Mouse (Mus musculus) stomach, postnatal 0 days (tissue): Measurements from ENCODE around the gene Hoxa5. TPM values are rescaled to one million over a fixed set of nuclear protein-coding genes. Genes with fewer than 3 reads are reported as not detected.

Source experiments
- ATAC-seq: fragments of 200-750 bp; cut with Nextera tagmentation; 2 replicates; pipeline ENCODE4 v1.8.0; 2017; ENCODE audit not compliant: low FRiP score, low TSS enrichment
- DNase-seq: peaks from one replicate; pipeline ENCODE4 v3.0.0-alpha.2; 2016; ENCODE audit warnings: low spot score
- H3K27ac ChIP-seq: fragments of 300-500 bp; sonication (generic); replicated peaks from 2 replicates; pipeline ENCODE4 v1.5.1; 2014; ENCODE audit warnings: mild to moderate bottlenecking, control low read depth
- H3K27me3 ChIP-seq: fragments of 300-500 bp; sonication (generic); 2 replicates; pipeline ENCODE4 v1.6.1; 2014; ENCODE audit warnings: low read length; ENCODE audit not compliant: control insufficient read depth, insufficient read depth
- H3K36me3 ChIP-seq: fragments of 300-500 bp; sonication (generic); 2 replicates; pipeline ENCODE4 v1.6.1; 2014; ENCODE audit warnings: low read length, mixed read lengths; ENCODE audit not compliant: control insufficient read depth, insufficient read depth
- H3K4me1 ChIP-seq: fragments of 300-500 bp; sonication (generic); replicated peaks from 2 replicates; pipeline ENCODE4 v1.6.1; 2014; ENCODE audit warnings: antibody characterized with exemption; ENCODE audit not compliant: control insufficient read depth, insufficient read depth
- H3K4me2 ChIP-seq: fragments of 300-500 bp; sonication (generic); replicated peaks from 2 replicates; pipeline ENCODE4 v1.6.1; 2014; ENCODE audit warnings: low read depth, mild to moderate bottlenecking, control low read depth, moderate library complexity
- H3K4me3 ChIP-seq: fragments of 300-500 bp; sonication (generic); 2 replicates; pipeline ENCODE4 v1.5.1; 2014; ENCODE audit warnings: low read depth, low read length, control low read depth
- H3K9ac ChIP-seq: fragments of 300-500 bp; sonication (generic); 2 replicates; pipeline ENCODE4 v1.6.1; 2014; ENCODE audit warnings: mild to moderate bottlenecking, low read length, control low read depth, mixed read lengths
- H3K9me3 ChIP-seq: fragments of 300-500 bp; sonication (generic); 2 replicates; pipeline ENCODE4 v1.6.1; 2016; ENCODE audit warnings: low read length; ENCODE audit not compliant: control insufficient read depth
- CTCF ChIP-seq: IDR thresholded peaks from 2 replicates; pipeline ENCODE4 v1.5.1; 2016; ENCODE audit warnings: antibody characterized with exemption, low read depth, mild to moderate bottlenecking, moderate library complexity
- EP300 ChIP-seq: optimal IDR thresholded peaks from 2 replicates; pipeline ENCODE3; 2016; ENCODE audit warnings: antibody characterized with exemption
- WGBS: fragments of 180-500 bp; shearing (Covaris S2); extraction: QIAGEN DNeasy Blood & Tissue Kit; methylation state at CpG from one replicate; pipeline ENCODE4 v1.1.7; 2014; 5-methylcytosine and 5-hydroxymethylcytosine counted together
- polyA plus RNA-seq: library from polyadenylated mRNA; unstranded; fragments of >200 nt; fragmentation: Nextera tagmentation; extraction: Ambion mirVana; gene quantifications from 2 replicates; pipeline ENCODE4 v1.2.1, GENCODE M21; 2015

The Hoxa5 gene
- polyA plus RNA-seq, 1 experiment from 2014 or later = 8.4 TPM

DNA sequence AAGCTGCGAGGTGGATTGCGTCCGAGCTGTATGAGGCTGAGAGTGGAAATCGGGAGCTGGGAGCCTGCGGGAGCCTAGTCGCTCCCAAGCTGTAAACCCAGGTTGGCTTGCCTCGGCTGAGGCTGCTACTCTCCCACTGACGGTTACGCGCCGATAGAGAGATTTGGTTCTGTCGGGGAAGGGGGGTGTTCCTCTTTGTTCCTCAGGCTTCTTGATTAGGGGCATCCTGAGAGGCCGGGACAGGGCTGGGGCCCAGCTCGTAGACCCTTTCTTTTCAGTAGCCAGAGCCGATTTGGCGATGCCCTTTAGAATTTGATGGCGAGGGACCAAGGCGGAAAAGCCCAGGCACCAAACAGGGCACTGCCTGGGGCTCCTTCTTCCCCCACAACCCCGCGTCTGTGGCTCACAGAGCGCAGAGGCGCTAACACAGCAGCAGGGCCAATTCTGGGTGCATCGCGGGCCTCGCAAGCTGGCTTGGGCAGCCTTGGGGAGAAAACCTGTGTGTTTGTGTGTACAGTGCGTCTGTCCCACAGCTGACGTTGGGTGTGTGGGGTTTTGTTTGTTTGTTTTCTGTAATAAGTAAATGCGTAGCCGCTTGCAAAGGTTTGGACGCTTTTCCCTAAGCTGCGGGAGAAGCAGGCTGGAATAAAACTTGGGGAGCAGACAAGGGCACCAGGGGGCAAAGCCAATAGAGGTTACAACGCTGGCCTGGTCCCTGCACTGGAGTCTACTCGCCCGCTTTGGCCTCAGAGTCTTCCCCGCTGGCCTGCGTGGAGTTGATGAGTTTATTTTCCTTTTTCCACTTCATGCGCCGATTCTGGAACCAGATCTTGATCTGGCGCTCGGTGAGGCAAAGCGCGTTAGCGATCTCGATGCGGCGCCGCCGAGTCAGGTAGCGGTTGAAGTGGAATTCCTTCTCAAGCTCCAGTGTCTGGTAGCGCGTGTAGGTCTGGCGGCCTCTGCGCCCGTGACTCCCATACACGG, 1.5 kb upstream of the Hoxa5 start:
- peaks cover 5% of the 10 kb centered on the region; the same call in 1 of the 2 replicates for H3K27me3 ChIP-seq
- peak overlapping the region; percentile 66 for H3K27ac ChIP-seq
- peak overlapping the region; percentile 29 for H3K4me3 ChIP-seq
- H3K4me1 ChIP-seq = no peaks in the 10 kb centered on the region
- peak overlapping the region; percentile 76 for H3K4me2 ChIP-seq
- no peak for ATAC-seq
- peak overlapping the region; percentile 61 for H3K9ac ChIP-seq
- no peaks in the 10 kb centered on the region for H3K9me3 ChIP-seq
- peak; percentile 19 for DNase-seq
- no peak for TF ChIP-seq CTCF
- 12% methylated on average over 55 of the region's 55 CpGs for WGBS
- no peaks in the 10 kb centered on the region for H3K36me3 ChIP-seq

DNA sequence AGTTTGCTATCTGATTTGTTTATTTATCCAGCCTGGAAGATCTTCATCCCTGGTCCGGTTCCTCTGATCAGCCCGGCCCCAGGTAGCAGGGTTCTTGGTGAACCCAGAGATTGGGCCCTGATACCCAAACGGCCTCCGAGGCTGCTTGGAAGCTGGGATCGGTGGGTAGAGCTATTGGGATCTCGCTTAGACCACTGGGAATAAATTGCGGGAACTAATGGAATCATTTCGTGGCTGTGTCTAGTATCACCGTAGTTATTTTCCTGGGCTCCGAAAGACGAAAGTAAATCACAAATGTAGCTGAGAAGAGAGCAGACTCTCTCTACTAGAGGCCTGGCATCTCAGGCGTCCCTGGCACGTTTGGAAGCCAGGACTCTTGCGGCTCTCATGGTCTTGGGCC, 834 bp upstream of the Hoxa5 start:
- Histone ChIP-seq H3K27me3 (peaks cover 5% of the 10 kb centered on the region; the same call in 1 of the 2 replicates), H3K9me3 (no peaks in the 10 kb centered on the region), H3K4me1 (no peaks in the 10 kb centered on the region), H3K36me3 (no peaks in the 10 kb centered on the region), H3K4me2 (peak overlapping the region; percentile 76), H3K4me3 (peak overlapping the region; percentile 29), H3K27ac (peak overlapping the region; percentile 66), H3K9ac (peak overlapping the region; percentile 61)
- no peak for TF ChIP-seq EP300
- no peak for TF ChIP-seq CTCF
- WGBS = 17% methylated on average over 14 of the region's 14 CpGs
- ATAC-seq (no peak), DNase-seq (no peak)

- H3K9me3 ChIP-seq = no peaks in the 10 kb centered on the region
- H3K4me1 ChIP-seq = no peaks in the 10 kb centered on the region
- H3K9ac ChIP-seq = peak overlapping the region; percentile 92
- no peak for TF ChIP-seq EP300
- 1% methylated on average over 42 of the region's 46 CpGs for WGBS
- ATAC-seq (peak; percentile 33), DNase-seq (peak; percentile 30)
- no peaks in the 10 kb centered on the region for H3K36me3 ChIP-seq
- peak overlapping the region; percentile 86 for H3K27ac ChIP-seq
- H3K4me2 ChIP-seq = peak overlapping the region; percentile 76
- H3K4me3 ChIP-seq = peak overlapping the region; percentile 73
- peaks cover 5% of the 10 kb centered on the region; the same call in 1 of the 2 replicates for H3K27me3 ChIP-seq
Observed at GRCm38 (mm10) chr6:52203371-52204049, 877 bp downstream of the Hoxa5 start.

DNA sequence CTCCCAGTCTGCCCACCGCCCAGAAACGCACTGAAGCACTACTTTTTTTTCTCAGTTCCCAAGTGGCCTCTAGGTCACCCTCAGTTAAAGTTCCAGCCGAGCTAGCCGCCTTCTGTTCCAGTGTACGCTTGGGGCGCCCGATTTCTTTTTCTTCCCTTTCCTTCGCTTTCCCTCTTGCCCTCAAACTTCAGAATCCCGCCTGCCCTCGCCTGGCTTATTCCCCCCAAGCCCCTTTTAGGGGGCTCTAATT, 1.3 kb downstream of the Hoxa5 start:
- H3K4me1 ChIP-seq = no peaks in the 10 kb centered on the region
- peak; percentile 19 for DNase-seq
- peak overlapping the region; percentile 73 for H3K4me3 ChIP-seq
- ATAC-seq = no peak
- peaks cover 2% of the 10 kb centered on the region; the same call in 1 of the 2 replicates for H3K27me3 ChIP-seq
- H3K9ac ChIP-seq = peak overlapping the region; percentile 92
- TF ChIP-seq CTCF (no peak), EP300 (no peak)
- H3K27ac ChIP-seq = peak overlapping the region; percentile 86
- 21% methylated on average over 10 of the region's 10 CpGs for WGBS
- no peaks in the 10 kb centered on the region for H3K9me3 ChIP-seq
- H3K36me3 ChIP-seq = no peaks in the 10 kb centered on the region
- H3K4me2 ChIP-seq = peak overlapping the region; percentile 76

GRCm38 (mm10) chr6:52202362-52203120, 1.8 kb downstream of the Hoxa5 start:
- H3K4me1 ChIP-seq = no peaks in the 10 kb centered on the region
- H3K9me3 ChIP-seq = no peaks in the 10 kb centered on the region
- DNase-seq = no peak
- H3K9ac ChIP-seq = peak overlapping the region; percentile 92
- peak overlapping the region; percentile 86 for H3K27ac ChIP-seq
- ATAC-seq = no peak
- 27% methylated on average over 22 of the region's 22 CpGs for WGBS
- H3K4me3 ChIP-seq = peak overlapping the region; percentile 73
- H3K36me3 ChIP-seq = no peaks in the 10 kb centered on the region
- TF ChIP-seq EP300 (no peak), CTCF (no peak)
- H3K4me2 ChIP-seq = peak overlapping the region; percentile 76
- H3K27me3 ChIP-seq = peaks cover 2% of the 10 kb centered on the region; the same call in 1 of the 2 replicates
